Mouse (Mus musculus): ENCODE measurements around the gene Vps13c.
A peak's percentile ranks its signal among the peaks of the same experiment; 100 is the strongest.

Gene Vps13c

DNA sequence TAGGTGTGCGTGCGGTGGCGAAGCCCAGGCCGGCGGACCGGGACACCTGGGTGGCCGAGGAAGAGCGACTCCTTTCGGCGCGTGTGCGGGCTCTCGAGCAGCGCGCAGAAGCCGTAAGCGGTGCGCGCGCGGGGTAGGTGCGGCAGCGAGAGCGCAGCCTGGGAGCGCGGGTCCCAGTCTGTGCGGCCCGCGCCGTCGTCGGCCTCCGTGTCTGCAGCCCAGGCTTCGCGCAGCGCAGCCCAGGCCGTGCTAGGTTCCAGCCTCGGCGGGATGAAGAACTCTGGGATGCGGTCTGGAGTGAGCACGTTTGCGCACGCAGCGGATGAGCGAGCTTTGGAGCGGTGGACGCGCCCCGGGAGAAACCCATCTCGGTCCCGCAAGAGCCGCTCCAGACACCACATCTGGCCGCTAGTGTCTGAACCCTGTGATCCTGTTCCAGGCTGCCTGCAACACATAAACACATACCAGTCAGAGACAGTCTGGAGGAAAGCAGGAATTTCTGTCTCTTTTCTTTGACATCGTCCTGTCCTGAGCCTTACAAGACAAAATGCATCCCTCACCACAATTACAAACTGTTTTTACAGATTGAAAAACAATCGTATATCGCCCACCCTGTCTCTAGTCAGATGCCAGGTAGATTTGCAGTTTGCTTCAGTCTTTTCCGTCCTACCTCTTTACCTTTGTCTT lies 8.7 kb upstream of the Vps13c start:
- peak; percentile 62 for DNase-seq (ENCODE audit: low spot score)

DNA sequence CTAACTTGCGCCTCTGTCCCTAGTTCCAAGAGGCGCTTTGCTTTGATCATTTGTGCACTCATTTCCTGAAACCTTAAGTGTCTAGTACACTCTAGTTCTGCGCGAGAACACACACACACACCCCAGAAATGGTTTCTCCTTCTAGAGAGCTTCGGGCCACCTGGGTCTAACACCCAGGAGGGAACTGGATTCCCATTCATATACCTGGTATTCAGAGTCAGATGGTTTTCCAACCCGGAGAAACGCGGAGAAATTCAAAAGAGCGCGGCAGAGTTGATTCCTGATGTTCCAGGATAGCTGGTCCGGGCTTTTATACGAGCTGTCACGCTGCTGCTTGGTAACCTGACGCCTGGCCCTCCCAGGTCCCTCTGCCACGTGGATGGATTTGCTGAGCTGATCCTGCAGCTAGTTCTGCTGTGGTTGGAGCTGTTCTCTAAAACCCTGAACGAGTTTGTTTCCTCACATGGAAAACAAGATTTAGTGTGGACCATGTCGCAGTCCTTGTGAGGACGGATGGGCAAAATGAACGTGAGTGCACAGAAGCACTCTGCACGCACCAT lies 8.1 kb upstream of the Vps13c start, which contains the start of gene C2cd4a:
Gene C2cd4a (minus strand): TSS at position 285 of the 560 bp plus-strand sequence.
- DNase-seq (ENCODE audit: low spot score), result no peak

DNA sequence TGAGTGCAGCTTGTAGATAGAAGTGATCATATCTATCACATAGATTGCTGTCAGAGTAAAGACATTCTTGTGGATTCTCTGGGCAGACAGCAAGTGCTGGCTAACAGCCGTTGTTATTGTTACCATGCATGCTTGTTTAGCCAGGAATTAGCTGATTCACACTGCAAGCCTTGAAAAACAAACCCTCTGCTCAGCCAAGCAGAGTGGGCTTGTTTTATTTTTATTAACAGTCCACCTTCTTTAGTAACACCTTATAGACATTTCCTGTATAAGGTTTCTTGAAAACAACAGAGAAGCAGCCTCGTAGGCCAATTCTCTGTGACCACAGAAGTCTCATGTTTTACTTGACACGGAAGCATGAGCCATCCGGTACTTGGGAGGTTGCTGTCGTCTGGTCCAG lies 5.7 kb upstream of the Vps13c start:
- no peak for DNase-seq (ENCODE audit: low spot score)

DNA sequence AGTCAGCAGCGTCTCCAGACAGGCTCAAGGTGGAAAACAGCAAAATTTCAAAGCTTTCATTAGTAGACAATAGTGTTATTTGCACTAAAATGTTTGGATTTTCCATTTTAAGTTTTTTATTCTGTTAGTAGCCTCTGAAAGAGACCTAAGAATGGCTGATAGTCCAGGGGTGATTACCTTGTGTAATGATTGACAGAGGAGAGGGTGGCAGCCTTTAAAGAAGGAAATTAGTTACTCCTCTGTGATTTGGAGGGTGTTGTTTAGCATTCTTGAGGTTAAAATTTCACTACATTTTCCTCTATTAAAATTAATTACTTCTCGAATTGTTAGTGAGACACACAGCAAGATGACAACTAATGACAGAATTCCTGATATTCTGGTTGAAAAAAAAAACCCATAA lies 2.9 kb upstream of the Vps13c start:
- DNase-seq (ENCODE audit: low spot score), result no peak

DNA sequence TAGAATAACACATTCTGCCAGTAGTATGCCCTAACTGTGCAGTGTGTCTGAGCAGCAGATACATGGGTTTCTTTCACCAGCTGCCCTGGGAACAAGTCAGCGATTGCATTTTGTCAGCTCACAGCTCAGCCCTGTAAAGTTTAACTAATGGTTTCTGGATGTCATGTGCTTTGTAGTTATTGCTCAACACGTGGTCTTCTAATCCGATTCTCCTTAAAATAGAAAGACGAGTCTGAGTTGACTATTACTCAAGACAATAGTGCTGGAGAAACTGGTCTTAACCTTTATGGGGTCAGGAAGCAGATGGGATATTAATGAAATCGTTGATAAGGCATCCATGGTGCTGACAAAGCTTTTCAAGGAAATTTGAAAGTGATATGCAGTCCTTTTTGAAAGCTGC lies 2.6 kb downstream of the Vps13c start:
- DNase-seq (ENCODE audit: low spot score), result no peak

DNA sequence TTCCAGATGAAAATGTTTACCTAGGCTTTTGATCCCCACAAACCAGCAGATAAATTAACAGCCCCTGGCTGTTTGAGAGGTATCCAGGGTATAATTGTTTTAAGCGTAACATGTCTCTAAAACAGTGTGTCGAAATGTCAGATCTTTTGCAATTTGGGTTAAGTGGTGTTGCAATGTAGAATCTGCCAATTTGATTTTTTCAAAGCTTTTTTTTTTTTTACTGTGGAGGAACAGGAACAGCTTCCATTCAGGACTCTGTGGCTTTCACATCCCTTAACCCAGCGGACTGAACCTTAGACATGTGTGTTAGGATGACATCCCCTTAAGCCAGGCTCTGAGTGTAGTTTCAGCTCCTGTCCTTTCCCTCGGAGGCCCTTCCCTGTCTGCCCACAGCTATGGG lies 4.8 kb downstream of the Vps13c start:
- no peak for DNase-seq (ENCODE audit: low spot score)

DNA sequence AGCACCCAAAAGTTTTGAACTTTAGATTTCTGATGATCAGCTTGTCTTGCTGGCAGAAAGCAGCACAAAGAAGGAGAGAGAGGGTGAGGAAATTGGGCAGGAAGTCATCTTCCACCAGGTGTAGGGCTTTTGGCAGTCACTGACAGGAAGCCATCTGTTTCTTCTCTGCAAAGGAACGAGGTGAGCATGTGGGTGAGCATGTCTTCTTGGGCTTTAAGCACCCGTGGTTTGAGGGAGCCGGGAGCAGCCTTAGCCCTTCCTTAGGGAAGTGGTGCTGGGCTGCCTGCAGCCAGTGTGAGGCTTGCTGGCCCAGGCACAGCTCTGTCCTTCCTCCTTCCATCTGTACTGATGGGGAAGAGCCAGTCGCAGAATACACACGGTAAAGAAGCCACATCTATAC lies 5.5 kb downstream of the Vps13c start:
- DNase-seq (ENCODE audit: low spot score), result no peak

DNA sequence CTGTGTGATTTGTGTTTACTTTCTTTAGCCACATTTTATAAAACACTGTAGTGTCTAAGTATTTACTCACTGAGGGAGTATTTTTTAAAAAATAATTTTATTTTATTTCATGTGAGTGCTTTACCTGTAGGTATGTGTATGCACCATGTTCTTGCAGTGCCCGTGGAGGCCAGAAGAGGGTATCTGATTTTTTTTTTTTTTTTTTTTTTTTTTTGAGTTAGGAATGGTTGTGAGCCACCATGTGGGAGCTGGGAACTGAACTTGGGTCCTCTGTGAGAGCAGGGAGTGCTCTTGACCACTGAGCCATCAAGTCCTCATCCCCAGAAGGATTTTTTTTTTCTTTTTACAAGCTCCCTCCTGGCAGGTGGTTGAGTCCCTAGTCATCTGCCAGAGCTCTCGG lies 5.9 kb downstream of the Vps13c start:
- DNase-seq (ENCODE audit: low spot score), result no peak

DNA sequence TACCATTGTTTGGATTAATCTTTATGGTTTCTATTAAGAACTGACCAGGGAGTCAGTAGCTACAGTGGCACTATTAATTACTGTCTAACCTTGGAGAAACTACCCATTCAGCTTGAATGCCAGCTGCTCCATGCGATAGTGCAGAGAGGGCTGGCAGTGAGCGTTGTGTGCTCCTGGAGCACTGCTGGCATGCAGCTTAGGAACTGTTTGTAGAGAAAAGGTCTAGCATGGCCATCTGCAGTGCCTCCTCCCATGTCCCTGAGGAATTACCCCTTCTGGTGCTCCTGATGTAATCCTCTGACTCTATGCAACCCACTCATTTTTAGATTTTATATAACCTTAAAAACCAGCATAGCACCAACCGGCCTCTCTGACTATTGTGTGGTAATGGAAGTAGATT lies 7.4 kb downstream of the Vps13c start:
- peak; percentile 12 for DNase-seq (ENCODE audit: low spot score)

DNA sequence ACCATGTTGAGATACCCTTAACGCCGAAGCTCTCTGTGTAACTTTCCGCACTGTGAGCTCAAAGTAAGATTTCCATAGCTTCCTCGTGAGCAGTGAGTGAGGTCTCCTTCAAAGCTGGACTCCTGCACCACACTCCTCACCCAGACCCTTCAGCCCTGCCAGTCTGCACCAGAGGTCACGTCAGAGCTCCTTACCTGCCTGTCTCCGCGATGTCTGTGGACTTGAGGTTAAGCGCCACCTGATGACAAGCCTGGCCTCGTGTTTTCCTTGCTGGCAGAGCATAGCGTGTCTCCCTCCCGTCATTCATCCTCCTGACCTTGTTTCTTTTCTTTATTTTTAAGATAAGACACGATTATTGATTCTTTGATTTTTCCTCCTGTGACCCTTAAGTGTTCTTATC lies 9.2 kb downstream of the Vps13c start:
- no peak for DNase-seq (ENCODE audit: low spot score)

DNA sequence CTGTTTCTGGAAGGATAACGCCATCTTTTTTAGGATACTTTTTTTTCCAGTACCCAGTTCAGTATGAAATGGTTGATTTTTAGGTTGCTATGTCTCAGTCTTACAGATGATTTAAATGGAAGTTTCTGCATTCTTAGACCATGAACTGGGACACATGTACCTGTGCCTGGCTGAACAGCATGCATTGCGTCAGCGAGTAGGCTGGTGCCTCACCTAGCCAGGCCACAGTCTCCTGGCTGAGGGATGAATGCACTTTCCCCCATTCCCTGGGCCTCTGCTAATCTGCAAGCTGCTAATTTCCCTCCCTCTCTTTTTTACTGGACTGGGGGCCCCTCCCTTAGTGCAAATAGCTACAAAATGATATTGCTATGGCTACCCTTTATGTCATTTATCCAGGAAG lies 9.7 kb downstream of the Vps13c start:
- no peak for DNase-seq (ENCODE audit: low spot score)

DNA sequence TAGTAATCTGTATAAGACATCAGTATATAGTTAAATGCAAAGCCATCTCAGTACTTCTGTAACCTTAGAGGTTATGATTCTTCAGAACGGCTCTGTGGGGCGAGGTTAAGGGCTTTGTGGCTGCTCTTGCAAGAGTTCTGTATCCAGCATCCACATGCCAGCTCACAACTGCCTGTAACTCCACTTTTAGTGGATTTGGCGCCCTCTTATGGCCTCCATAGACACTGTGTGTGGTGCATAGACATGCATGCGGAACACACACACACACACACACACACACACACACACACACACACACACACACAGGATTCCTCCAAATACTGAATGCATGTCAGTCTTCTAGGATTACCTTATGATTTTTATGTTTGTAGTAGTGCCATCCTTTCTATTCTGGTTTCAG lies 11.0 kb downstream of the Vps13c start:
- no peak for DNase-seq (ENCODE audit: low spot score)

DNA sequence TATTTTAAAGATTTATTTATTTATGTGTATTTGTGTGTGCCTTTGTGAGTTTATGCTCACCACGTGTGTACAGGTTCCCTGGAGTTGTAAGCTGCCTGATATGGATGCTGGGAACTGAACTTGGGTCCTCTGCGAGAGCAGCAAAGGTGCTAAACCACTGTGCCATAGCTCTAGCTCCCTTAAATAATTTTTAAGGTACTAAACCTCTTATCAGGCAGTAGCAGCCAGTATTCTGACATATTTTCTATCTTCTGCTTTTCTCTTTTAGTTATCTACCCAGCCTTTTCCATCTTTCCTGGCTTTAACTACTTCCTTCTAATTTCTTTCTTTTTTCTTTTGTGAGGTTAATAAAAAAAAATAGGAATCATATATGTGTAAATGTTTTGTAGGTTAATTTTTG lies 20.1 kb downstream of the Vps13c start:
- DNase-seq (ENCODE audit: low spot score), result no peak

DNA sequence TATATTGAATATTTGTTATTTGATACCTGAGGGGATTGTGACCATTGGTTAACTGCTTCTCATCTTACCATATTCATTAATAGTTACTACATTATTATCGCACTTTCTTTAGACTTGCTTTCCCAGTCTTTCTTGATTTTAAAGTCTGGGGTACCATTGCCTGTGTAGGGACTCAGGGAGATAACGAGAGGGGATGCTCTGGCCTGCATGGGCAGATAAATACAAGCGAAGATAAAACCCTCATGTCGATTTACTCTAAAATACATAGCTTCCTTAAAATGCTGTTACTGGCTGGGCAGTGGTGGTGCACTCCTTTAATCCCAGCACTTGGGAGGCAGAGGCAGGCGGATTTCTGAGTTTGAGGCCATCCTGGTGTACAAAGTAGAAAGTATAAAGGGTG lies 23.1 kb downstream of the Vps13c start:
- DNase-seq (ENCODE audit: low spot score), result no peak

DNA sequence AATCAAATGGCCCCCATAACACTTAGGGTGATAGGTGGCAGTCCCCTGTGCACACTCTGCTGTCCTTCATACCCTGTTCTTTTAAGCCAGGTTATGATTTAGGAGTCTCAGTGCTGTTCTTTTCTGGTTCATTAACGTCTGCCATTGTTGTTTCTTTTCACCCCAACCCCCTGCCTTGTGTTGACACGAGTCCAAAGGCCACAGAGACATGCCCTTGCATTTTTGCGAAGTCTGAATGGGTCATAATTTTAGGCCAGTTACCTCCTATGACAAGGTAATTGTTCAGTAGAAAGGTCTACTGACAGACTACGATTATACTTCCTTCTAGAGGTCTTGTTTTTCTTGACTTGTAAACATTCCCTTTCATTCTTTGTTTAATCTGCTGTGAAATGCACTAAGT lies 23.8 kb downstream of the Vps13c start:
- no peak for DNase-seq (ENCODE audit: low spot score)

DNA sequence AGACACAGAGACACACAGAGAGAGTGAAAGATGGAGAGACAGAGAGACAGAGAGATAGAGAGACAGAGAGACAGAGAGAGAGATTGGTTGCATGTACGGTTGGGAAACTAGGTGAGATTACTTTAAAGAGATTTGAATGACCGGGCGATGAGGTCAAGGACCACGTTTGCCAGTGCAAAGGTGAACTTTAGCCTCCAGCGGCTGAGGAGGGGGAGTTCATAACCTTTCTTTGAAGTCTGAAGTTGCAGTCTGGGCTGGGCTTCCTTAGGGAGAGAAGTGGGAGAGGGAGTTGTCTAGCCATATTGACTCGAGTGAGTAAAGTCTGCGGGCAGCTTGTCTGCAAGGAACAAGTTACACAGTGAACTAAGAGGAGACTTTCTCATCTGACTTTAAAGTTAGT lies 25.2 kb downstream of the Vps13c start:
- no peak for DNase-seq (ENCODE audit: low spot score)

DNA sequence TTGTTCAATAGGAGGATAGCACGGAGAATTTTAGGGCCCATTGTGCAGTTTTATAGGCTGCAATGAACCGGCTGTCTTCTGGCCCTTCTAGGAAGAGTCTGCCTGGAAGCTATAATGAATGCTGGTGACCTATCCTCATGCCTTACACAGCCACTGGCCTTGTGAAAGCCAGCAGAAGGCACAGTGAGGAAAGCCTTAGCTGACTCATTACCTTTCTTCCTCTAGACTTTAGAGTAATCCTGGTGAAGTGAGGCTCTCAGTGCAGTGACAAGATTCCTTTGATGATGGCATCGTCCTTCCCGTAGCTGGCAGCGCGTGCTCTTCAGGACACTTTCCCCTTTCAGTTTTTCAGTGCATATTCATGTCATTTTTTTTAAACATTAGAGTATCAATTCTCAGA lies 27.2 kb downstream of the Vps13c start:
- DNase-seq (ENCODE audit: low spot score), result no peak

DNA sequence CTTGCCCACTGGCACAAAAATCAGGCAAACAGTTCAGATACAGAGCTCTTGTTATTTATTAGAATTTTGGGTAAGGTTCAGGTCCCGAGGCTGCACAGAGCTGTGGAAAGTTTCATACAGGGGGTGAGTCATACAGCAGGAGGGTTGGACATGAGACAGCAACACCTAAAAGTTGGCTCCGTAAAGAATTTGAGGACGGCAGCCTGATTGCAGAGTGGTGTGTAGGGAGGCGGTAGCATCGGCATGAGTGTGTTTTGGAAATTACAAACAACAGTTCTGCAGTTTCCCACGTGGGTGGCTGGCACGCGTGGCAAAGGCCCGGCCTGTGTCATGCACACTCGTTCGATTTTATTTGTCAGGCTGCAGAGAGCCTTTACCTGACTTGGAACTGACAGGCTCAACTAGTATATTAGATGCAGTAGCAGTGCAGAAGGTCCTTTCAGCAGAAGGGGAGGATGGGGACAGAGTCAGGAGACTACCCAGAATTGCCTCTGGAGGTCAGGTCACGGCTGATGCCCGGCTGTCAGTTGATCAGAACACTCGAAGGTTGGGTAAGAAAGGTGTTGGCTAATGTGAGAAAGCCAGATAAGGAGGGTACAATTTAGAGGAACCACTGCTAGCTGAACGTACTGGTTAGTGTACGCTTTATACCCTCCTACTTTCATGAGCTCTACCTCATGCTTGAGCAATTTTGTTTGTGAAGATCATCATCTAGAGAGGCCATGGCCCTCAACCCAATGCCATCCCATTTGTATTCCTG lies 29.7 kb downstream of the Vps13c start:
- no peak for DNase-seq (ENCODE audit: low spot score)

DNA sequence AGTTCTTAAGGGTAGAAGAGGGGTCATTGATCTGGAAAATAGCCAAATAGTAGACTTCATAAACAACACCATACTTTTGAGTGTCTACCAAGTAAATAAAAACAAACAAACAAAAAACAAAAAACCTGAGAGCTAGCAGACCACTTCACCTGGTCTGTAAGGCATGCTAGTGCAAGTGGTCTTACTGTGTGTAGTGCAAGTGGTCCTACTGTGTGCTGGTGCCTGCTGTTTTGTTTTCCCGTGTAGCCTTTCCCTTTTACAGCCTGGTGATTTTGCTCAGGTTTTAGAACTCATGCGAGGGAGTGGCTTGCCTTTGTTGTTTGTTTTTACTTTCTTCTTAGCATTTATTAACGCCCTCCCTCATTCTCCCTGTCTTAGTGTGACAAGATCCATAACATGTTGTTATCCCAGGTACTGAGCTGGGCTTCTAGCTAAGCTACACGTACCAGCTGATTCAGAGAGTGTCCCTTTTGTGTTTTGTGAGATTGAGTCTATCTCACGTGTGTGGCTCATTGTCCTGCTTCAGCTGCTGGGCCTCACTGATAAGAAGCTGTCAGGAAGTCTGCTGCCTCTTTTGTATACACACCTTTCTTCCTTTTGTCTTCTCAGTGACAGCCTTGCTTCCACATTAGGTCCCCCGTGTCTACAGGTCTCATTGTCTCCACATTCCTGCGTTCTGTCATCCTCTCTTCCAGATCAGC lies 34.5 kb downstream of the Vps13c start:
- DNase-seq (ENCODE audit: low spot score), result no peak

DNA sequence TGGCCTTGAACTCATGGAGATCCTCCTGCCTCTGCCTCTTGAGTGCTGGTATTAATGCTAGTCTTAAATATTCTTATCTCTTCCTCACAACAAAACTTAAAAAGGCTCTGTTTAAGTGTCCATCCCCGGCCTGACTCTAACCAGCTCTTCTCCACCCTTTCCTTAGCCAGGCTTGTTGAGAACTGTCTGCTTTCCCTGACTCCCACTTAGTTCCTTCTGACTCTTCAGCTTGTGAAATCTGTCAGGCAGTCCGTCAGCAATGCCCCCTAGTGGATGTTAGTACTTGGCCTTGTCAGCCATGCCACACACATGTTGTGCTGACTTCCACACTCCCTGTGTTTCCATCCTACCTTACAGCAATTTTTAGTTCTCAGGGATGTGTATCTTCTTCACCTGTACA lies 35.1 kb downstream of the Vps13c start:
- DNase-seq (ENCODE audit: low spot score), result no peak

DNA sequence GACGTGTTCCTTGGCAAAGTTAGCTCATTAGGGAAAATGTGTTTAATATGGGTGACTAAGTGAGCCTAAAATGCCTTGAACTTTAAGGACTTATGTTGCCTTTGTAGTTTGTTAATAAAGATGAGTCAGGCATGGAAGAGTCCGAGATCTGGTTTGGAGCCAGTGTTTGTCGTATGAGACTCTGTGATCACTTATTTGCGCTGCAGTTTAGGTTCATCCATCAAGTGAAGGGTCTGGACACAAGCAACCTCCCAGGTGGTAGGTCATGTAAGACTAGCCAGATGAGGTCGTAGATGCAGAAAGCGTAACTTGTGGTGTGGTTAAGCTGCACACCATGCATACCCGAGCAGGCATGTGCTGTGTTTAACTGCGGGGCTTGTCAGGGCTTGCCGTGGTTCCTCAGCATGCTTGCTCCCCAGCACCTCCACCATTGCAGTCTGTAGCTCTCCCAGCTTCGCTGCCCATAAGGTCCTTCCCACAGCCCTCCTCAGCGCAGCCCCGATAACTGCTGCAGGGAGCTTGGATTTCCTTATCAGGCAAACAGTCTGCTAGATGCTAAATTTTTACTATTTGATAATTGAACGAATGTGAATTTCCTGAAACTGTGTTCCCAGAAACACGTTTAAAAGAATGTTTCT lies 37.0 kb downstream of the Vps13c start:
- no peak for DNase-seq (ENCODE audit: low spot score)

DNA sequence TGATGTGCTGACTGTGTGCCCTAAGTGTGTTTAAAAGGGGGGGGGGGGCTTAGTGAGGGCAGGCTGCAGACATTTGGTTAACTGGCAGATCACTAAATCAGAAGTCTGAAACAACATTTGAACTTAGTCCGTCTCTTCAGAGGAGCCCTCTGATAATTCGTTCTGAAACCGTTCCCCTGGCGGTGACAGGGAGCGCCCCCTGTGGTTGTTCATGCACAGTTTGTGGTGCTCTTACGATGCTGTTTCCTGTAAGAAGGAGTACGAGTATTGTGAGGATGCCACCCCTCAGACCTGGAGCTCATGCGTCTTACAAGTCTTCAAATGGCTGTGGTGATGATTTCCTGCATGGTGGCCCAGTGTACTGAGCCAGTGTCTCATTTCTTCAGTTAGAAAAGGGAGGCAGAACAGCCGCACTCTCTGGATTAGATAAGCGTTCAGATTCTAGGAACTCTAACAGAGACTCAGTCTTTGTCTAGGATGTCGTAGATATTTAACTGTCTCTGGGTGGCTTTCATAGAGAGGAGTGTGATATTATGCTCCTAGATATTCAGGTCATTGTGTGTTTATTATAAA lies 38.1 kb downstream of the Vps13c start:
- DNase-seq (ENCODE audit: low spot score), result no peak
